Mouse (Mus musculus): ENCODE data around the gene Mex3b. TPM values are rescaled to one million over a fixed set of nuclear protein-coding genes. Genes with fewer than 3 reads are reported as not detected.

Mex3b gene
- polyA plus RNA-seq, 1 experiment from 2014 or later, result 11.0 TPM

DNA sequence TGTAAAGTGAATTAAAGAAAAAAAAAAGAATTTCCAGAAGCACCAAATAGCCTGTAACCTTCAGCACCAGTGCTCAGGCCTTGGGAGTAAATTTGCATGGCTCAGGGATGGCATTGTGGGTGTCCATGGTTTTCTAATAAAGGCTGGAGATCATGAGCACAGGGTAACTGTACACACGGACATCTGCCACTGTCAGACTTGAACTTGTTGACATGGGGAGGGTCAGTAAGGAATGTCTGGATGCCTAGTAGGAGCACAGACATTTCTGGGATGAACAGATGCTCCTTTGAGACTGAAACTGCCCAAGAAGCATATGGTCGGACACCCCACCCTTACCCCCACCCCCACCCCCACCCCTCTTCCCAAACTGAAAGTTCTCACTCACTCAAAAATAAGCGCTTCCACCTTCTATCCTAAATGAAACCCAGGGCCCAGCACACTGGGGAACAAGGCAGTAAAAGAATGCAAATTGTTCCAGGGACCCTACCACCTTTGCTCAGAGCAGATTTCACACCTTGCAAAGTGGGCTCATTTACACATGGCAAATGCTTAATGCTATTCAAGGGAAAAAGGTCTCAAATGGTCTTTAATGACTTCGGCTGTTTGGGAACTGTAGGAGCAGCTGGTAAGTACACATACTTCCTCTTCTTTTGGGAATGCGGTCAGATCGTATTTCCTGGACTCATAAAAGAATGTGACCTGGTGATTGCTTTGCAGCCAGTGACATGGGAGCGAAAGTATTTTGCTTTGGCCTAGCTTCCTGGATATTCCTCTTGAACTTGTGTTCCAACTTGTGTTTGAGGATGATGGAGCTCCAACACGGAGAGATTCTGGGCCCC is 32.5 kb downstream of the Mex3b start:
- no peaks in the 10 kb centered on the region for H3K9me3 ChIP-seq
- H3K27ac ChIP-seq, result no peak overlapping the region
- H3K36me3 ChIP-seq, result no peaks in the 10 kb centered on the region
- no peaks in the 10 kb centered on the region for H3K4me1 ChIP-seq
- no peak overlapping the region for H3K4me3 ChIP-seq
- H3K4me2 ChIP-seq, result no peak overlapping the region
- no peaks in the 10 kb centered on the region for H3K27me3 ChIP-seq
- no peak for ATAC-seq (ENCODE audit: borderline replicate concordance, extremely low read depth, low FRiP score, low TSS enrichment)
- H3K9ac ChIP-seq, result no peak overlapping the region
- 42% methylated on average over 8 of the region's 8 CpGs for WGBS

- Histone ChIP-seq H3K27ac (no peak overlapping the region), H3K4me3 (no peak overlapping the region), H3K4me2 (no peak overlapping the region), H3K36me3 (no peaks in the 10 kb centered on the region), H3K9me3 (no peaks in the 10 kb centered on the region), H3K9ac (no peak overlapping the region), H3K4me1 (peaks cover 11% of the 10 kb centered on the region), H3K27me3 (no peaks in the 10 kb centered on the region)
- 46% methylated on average over 3 of the region's 3 CpGs for WGBS
- no peak for ATAC-seq (ENCODE audit: borderline replicate concordance, extremely low read depth, low FRiP score, low TSS enrichment)
These were observed 35.9 kb downstream of the Mex3b start for GRCm38 (mm10) chr7:82903006-82903405.

DNA sequence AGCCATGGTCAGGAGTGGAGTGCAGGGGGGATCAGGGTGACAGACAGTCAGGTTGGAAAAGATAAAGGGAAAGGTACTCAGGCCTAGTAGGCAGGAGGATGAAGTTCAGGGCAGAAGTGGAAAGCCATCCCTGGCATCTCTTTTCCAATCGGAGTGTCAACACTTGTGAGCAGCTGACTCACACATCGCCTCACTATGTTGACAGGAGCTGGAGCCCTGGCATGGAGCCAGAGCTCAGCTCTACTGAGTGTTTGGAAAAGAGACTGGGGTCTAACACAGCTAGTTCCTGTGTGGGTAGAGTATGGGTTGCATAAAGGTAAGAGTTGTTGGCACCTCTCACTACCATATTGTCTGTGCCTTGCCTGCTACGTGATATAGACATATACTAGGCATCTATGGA is 38.4 kb downstream of the Mex3b start:
- Histone ChIP-seq H3K27ac (no peak overlapping the region), H3K4me1 (peaks cover 11% of the 10 kb centered on the region), H3K9me3 (no peaks in the 10 kb centered on the region), H3K4me2 (no peak overlapping the region), H3K9ac (no peak overlapping the region), H3K36me3 (no peaks in the 10 kb centered on the region), H3K27me3 (no peaks in the 10 kb centered on the region), H3K4me3 (no peak overlapping the region)
- 30% methylated on average over 3 of the region's 3 CpGs for WGBS
- ATAC-seq (ENCODE audit: borderline replicate concordance, extremely low read depth, low FRiP score, low TSS enrichment), result peak; percentile 84

- H3K4me1 ChIP-seq, result peaks cover 11% of the 10 kb centered on the region
- H3K27me3 ChIP-seq, result no peaks in the 10 kb centered on the region
- H3K4me3 ChIP-seq, result no peak overlapping the region
- H3K27ac ChIP-seq, result no peak overlapping the region
- H3K9me3 ChIP-seq, result no peaks in the 10 kb centered on the region
- no peak for ATAC-seq (ENCODE audit: borderline replicate concordance, extremely low read depth, low FRiP score, low TSS enrichment)
- 62% methylated on average over 1 of the region's 1 CpGs for WGBS
- no peak overlapping the region for H3K4me2 ChIP-seq
- no peak overlapping the region for H3K9ac ChIP-seq
- H3K36me3 ChIP-seq, result no peaks in the 10 kb centered on the region
These were observed 39.9 kb downstream of the Mex3b start for GRCm38 (mm10) chr7:82907081-82907480.

GRCm38 (mm10) chr7:82910536-82911384 is 43.6 kb downstream of the Mex3b start:
- no peak for ATAC-seq (ENCODE audit: borderline replicate concordance, extremely low read depth, low FRiP score, low TSS enrichment)
- no peak overlapping the region for H3K4me3 ChIP-seq
- H3K9me3 ChIP-seq, result no peaks in the 10 kb centered on the region
- no peaks in the 10 kb centered on the region for H3K36me3 ChIP-seq
- H3K4me2 ChIP-seq, result no peak overlapping the region
- H3K4me1 ChIP-seq, result peaks cover 4% of the 10 kb centered on the region
- no peak overlapping the region for H3K27ac ChIP-seq
- WGBS, result 55% methylated on average over 10 of the region's 10 CpGs
- H3K27me3 ChIP-seq, result no peaks in the 10 kb centered on the region
- no peak overlapping the region for H3K9ac ChIP-seq

DNA sequence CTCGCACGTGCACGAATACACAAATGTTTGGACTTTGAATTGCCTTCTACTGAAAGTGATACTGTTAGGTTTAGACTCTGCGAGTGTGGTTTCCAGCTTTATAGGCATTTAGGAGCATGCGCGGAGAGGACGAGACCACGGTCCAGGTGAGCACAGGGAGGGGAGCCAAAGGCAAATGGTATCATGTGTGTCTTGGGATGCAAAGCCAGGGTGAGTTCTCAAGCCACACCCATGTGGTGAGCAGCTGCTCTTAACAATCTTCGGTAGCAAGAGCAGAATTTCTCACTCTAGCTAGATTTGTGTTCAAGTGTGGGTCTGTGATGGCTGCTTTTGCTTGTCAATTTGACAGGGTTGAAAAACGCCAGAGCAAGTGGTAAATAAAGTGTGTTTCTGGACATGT is 44.4 kb downstream of the Mex3b start:
- no peak overlapping the region for H3K4me2 ChIP-seq
- no peaks in the 10 kb centered on the region for H3K36me3 ChIP-seq
- H3K27me3 ChIP-seq, result no peaks in the 10 kb centered on the region
- no peak overlapping the region for H3K4me3 ChIP-seq
- no peak for ATAC-seq (ENCODE audit: borderline replicate concordance, extremely low read depth, low FRiP score, low TSS enrichment)
- 81% methylated on average over 10 of the region's 10 CpGs for WGBS
- H3K9me3 ChIP-seq, result no peaks in the 10 kb centered on the region
- no peaks in the 10 kb centered on the region for H3K4me1 ChIP-seq
- H3K9ac ChIP-seq, result no peak overlapping the region
- H3K27ac ChIP-seq, result no peak overlapping the region

DNA sequence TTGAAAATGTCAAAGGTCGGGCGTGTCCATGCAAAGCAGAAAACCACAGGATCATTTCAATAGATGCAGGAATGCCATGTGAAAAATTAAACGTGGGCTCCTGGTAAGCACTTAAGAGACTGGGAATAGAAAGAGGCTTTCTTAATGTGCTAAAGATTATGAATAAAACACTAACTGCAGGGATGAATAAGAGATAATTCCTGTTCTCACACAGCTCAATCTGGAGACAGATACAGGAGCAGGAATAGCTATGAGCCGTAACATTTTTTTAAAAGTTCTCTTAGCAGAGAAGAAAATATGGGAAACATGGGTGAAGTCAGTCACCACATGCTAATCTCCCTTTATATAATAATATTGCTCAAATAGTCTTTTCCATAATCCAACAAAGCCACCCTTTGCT is 47.2 kb downstream of the Mex3b start:
- no peak overlapping the region for H3K27ac ChIP-seq
- no peak overlapping the region for H3K9ac ChIP-seq
- no peaks in the 10 kb centered on the region for H3K9me3 ChIP-seq
- H3K36me3 ChIP-seq, result no peaks in the 10 kb centered on the region
- no peak overlapping the region for H3K4me3 ChIP-seq
- H3K27me3 ChIP-seq, result no peaks in the 10 kb centered on the region
- no peak overlapping the region for H3K4me2 ChIP-seq
- no peak for ATAC-seq (ENCODE audit: borderline replicate concordance, extremely low read depth, low FRiP score, low TSS enrichment)
- 73% methylated on average over 4 of the region's 4 CpGs for WGBS
- no peaks in the 10 kb centered on the region for H3K4me1 ChIP-seq

Other genes starting within 250 kb of the Mex3b start
- 5.7 and 9.3 TPM in 2 replicates for gene Saxo2, start 218.8 kb upstream of the Mex3b start, polyA plus RNA-seq (2015; fragmentation: Nextera tagmentation; extraction: Ambion mirVana)
- 19.5 and 20.7 TPM in 2 replicates for gene Efl1, start 218.7 kb upstream of the Mex3b start, polyA plus RNA-seq (2015; fragmentation: Nextera tagmentation; extraction: Ambion mirVana)

Measured in lung, embryonic 15.5 days (tissue).